Mouse (Mus musculus) heart, embryonic 16.5 days (tissue): ENCODE results near the gene Irgm2. TPM values are rescaled to one million over a fixed set of nuclear protein-coding genes. Genes with fewer than 3 reads are reported as not detected.
A peak's percentile ranks its signal among the peaks of the same experiment; 100 is the strongest.
"Not testable (repeated sequence)": the region's sequence is repeated elsewhere in the genome, so short reads cannot be mapped to it uniquely, and the experiment has no call there.

Experiments
- ATAC-seq: fragments of 200-750 bp; cut with Nextera tagmentation; replicated peaks from 2 replicates; pipeline ENCODE4 v1.8.0; 2017; ENCODE audit warnings: moderate number of reproducible peaks; ENCODE audit not compliant: insufficient read depth, low FRiP score; ENCODE audit errors: extremely low read depth
- H3K27ac ChIP-seq: fragments of 300-500 bp; sonication (generic); 2 replicates; pipeline ENCODE4 v1.5.1; 2014; ENCODE audit warnings: mild to moderate bottlenecking, low read length, control low read depth, moderate library complexity
- H3K27me3 ChIP-seq: fragments of 300-500 bp; sonication (generic); 2 replicates; pipeline ENCODE4 v1.6.1; 2014; ENCODE audit warnings: low read length, mixed read lengths; ENCODE audit not compliant: control insufficient read depth, insufficient read depth
- H3K36me3 ChIP-seq: fragments of 300-500 bp; sonication (generic); 2 replicates; pipeline ENCODE4 v1.6.1; 2014; ENCODE audit not compliant: control insufficient read depth, insufficient read depth
- H3K4me1 ChIP-seq: fragments of 300-500 bp; sonication (generic); 2 replicates; pipeline ENCODE4 v1.6.1; 2014; ENCODE audit warnings: low read length, mixed read lengths; ENCODE audit not compliant: control insufficient read depth, insufficient read depth
- H3K4me2 ChIP-seq: fragments of 300-500 bp; sonication (generic); 2 replicates; pipeline ENCODE4 v1.6.1; 2014; ENCODE audit warnings: low read depth, mild to moderate bottlenecking, control low read depth, low read length
- H3K4me3 ChIP-seq: fragments of 300-500 bp; sonication (generic); 2 replicates; pipeline ENCODE4 v1.5.1; 2014; ENCODE audit warnings: mild to moderate bottlenecking, control low read depth, low read length
- H3K9ac ChIP-seq: fragments of 300-500 bp; sonication (generic); 2 replicates; pipeline ENCODE4 v1.6.1; 2014; ENCODE audit warnings: low read length, control low read depth
- H3K9me3 ChIP-seq: fragments of 300-500 bp; sonication (generic); replicated peaks from 2 replicates; pipeline ENCODE4 v1.6.1; 2016; ENCODE audit warnings: low read length; ENCODE audit not compliant: control insufficient read depth
- WGBS: fragments of 180-500 bp; shearing (Covaris S2); extraction: QIAGEN DNeasy Blood & Tissue Kit; methylation state at CpG from one replicate; pipeline ENCODE4 v1.1.7; 2014; 5-methylcytosine and 5-hydroxymethylcytosine counted together
- polyA plus RNA-seq: library from polyadenylated mRNA; unstranded; fragments of >200 nt; fragmentation: Nextera tagmentation; extraction: Ambion mirVana; gene quantifications from 2 replicates; pipeline ENCODE4 v1.2.1, GENCODE M21; 2015

Gene Irgm2
- polyA plus RNA-seq, 1 experiment from 2014 or later, result 6.4 TPM

GRCm38 (mm10) chr11:58234551-58234950 is 35.1 kb downstream of the Irgm2 start:
- WGBS, result 80% methylated on average over 3 of the region's 3 CpGs
- H3K4me2 ChIP-seq, result not testable (repeated sequence)

GRCm38 (mm10) chr11:58235152-58235551 is 35.7 kb downstream of the Irgm2 start:
- H3K9ac ChIP-seq, result no peak overlapping the region

More at GRCm38 (mm10) chr11:58234551-58234950, 35.1 kb downstream of the Irgm2 start:
- H3K9me3 ChIP-seq, H3K4me3 ChIP-seq, H3K27ac ChIP-seq, H3K27me3 ChIP-seq, ATAC-seq, H3K4me1 ChIP-seq, H3K36me3 ChIP-seq, H3K9ac ChIP-seq: not testable (repeated sequence)

GRCm38 (mm10) chr11:58238840-58239791 is 39.7 kb downstream of the Irgm2 start:
- peak; percentile 60 for ATAC-seq
- Histone ChIP-seq H3K9ac (no peak overlapping the region), H3K4me2 (peak overlapping the region; percentile 82), H3K36me3 (no peaks in the 10 kb centered on the region), H3K4me3 (peak overlapping the region; percentile 44), H3K4me1 (0 out of 2 replicates have a peak, but pooled peaks cover 3% of the 10 kb centered on the region), H3K27me3 (no peaks in the 10 kb centered on the region), H3K9me3 (no peaks in the 10 kb centered on the region), H3K27ac (no peak overlapping the region)
- 2% methylated on average over 37 of the region's 37 CpGs for WGBS

More at GRCm38 (mm10) chr11:58235152-58235551, 35.7 kb downstream of the Irgm2 start:
- Histone ChIP-seq H3K4me1 (0 out of 2 replicates have a peak, but pooled peaks cover 3% of the 10 kb centered on the region), H3K9me3 (no peaks in the 10 kb centered on the region), H3K36me3 (no peaks in the 10 kb centered on the region), H3K4me2 (no peak overlapping the region), H3K4me3 (no peak overlapping the region), H3K27me3 (no peaks in the 10 kb centered on the region), H3K27ac (no peak overlapping the region)
- ATAC-seq, result no peak
- 17% methylated on average over 6 of the region's 6 CpGs for WGBS

- Histone ChIP-seq H3K9me3 (no peaks in the 10 kb centered on the region), H3K9ac (no peak overlapping the region), H3K4me3 (no peak overlapping the region), H3K4me1 (no peaks in the 10 kb centered on the region), H3K4me2 (no peak overlapping the region), H3K27ac (no peak overlapping the region), H3K27me3 (no peaks in the 10 kb centered on the region), H3K36me3 (no peaks in the 10 kb centered on the region)
- 41% methylated on average over 4 of the region's 4 CpGs for WGBS
- ATAC-seq, result no peak
Measured at GRCm38 (mm10) chr11:58247294-58247693, 47.9 kb downstream of the Irgm2 start.

- H3K4me2 ChIP-seq, result no peak overlapping the region
- no peaks in the 10 kb centered on the region for H3K36me3 ChIP-seq
- H3K9ac ChIP-seq, result no peak overlapping the region
- 68% methylated on average over 7 of the region's 7 CpGs for WGBS
- H3K27me3 ChIP-seq, result no peaks in the 10 kb centered on the region
- H3K9me3 ChIP-seq, result no peaks in the 10 kb centered on the region
- no peak for ATAC-seq
- H3K4me1 ChIP-seq, result no peaks in the 10 kb centered on the region
- H3K4me3 ChIP-seq, result no peak overlapping the region
- no peak overlapping the region for H3K27ac ChIP-seq
Measured at GRCm38 (mm10) chr11:58249203-58249981, 50.0 kb downstream of the Irgm2 start.

GRCm38 (mm10) chr11:58250550-58250949 is 51.1 kb downstream of the Irgm2 start:
- no peaks in the 10 kb centered on the region for H3K4me1 ChIP-seq
- 79% methylated on average over 5 of the region's 5 CpGs for WGBS
- H3K36me3 ChIP-seq, result no peaks in the 10 kb centered on the region
- H3K4me3 ChIP-seq, result no peak overlapping the region
- ATAC-seq, result no peak
- H3K9ac ChIP-seq, result no peak overlapping the region
- no peak overlapping the region for H3K4me2 ChIP-seq
- no peaks in the 10 kb centered on the region for H3K9me3 ChIP-seq
- H3K27ac ChIP-seq, result no peak overlapping the region
- no peaks in the 10 kb centered on the region for H3K27me3 ChIP-seq

- no peak overlapping the region for H3K9ac ChIP-seq
- no peak overlapping the region for H3K4me3 ChIP-seq
- no peaks in the 10 kb centered on the region for H3K36me3 ChIP-seq
- H3K27me3 ChIP-seq, result no peaks in the 10 kb centered on the region
- no peaks in the 10 kb centered on the region for H3K4me1 ChIP-seq
- no peak overlapping the region for H3K4me2 ChIP-seq
- no peak for ATAC-seq
- H3K9me3 ChIP-seq, result no peaks in the 10 kb centered on the region
- H3K27ac ChIP-seq, result no peak overlapping the region
- 88% methylated on average over 3 of the region's 3 CpGs for WGBS
Measured at GRCm38 (mm10) chr11:58254411-58254810, 55.0 kb downstream of the Irgm2 start.

GRCm38 (mm10) chr11:58257816-58258215 is 58.4 kb downstream of the Irgm2 start:
- 77% methylated on average over 5 of the region's 5 CpGs for WGBS
- H3K27me3 ChIP-seq, result no peaks in the 10 kb centered on the region
- H3K27ac ChIP-seq, result no peak overlapping the region
- H3K9me3 ChIP-seq, result no peaks in the 10 kb centered on the region
- ATAC-seq, result no peak
- no peaks in the 10 kb centered on the region for H3K36me3 ChIP-seq
- no peak overlapping the region for H3K4me3 ChIP-seq
- H3K4me2 ChIP-seq, result no peak overlapping the region
- no peak overlapping the region for H3K9ac ChIP-seq
- H3K4me1 ChIP-seq, result no peaks in the 10 kb centered on the region

- no peaks in the 10 kb centered on the region for H3K4me1 ChIP-seq
- WGBS, result 76% methylated on average over 4 of the region's 4 CpGs
- no peak overlapping the region for H3K4me2 ChIP-seq
- no peak overlapping the region for H3K27ac ChIP-seq
- H3K27me3 ChIP-seq, result no peaks in the 10 kb centered on the region
- no peak overlapping the region for H3K4me3 ChIP-seq
- no peak overlapping the region for H3K9ac ChIP-seq
- H3K9me3 ChIP-seq, result no peaks in the 10 kb centered on the region
- H3K36me3 ChIP-seq, result no peaks in the 10 kb centered on the region
- no peak for ATAC-seq
Measured at GRCm38 (mm10) chr11:58260156-58260555, 60.7 kb downstream of the Irgm2 start.
